Mouse (Mus musculus) liver, embryonic 11.5 days (tissue): ENCODE data around the gene Slc22a7. TPM values are rescaled to one million over a fixed set of nuclear protein-coding genes. Genes with fewer than 3 reads are reported as not detected.

ENCODE experiments used
- ATAC-seq: fragments of 200-750 bp; cut with Nextera tagmentation; replicated peaks from 2 replicates; pipeline ENCODE4 v1.8.0; 2017; ENCODE audit warnings: moderate number of reproducible peaks, mild to moderate bottlenecking, moderate TSS enrichment, moderate library complexity; ENCODE audit not compliant: low FRiP score
- DNase-seq: peaks from one replicate; pipeline ENCODE4 v3.0.0-alpha.2; 2017; ENCODE audit warnings: low spot score
- H3K27ac ChIP-seq: fragments of 300-500 bp; sonication (generic); 2 replicates; pipeline ENCODE4 v1.5.1; 2014; ENCODE audit warnings: mild to moderate bottlenecking, low read depth, low read length, control low read depth
- H3K27me3 ChIP-seq: fragments of 300-500 bp; sonication (generic); replicated peaks from 2 replicates; pipeline ENCODE4 v1.6.1; 2014; ENCODE audit warnings: low read length, mixed read lengths; ENCODE audit not compliant: control insufficient read depth, insufficient read depth
- H3K36me3 ChIP-seq: fragments of 300-500 bp; sonication (generic); 2 replicates; pipeline ENCODE4 v1.6.1; 2014; ENCODE audit warnings: mild to moderate bottlenecking, low read length, moderate library complexity, mixed read lengths; ENCODE audit not compliant: control insufficient read depth, insufficient read depth
- H3K4me1 ChIP-seq: fragments of 300-500 bp; sonication (generic); replicated peaks from 2 replicates; pipeline ENCODE4 v1.6.1; 2014; ENCODE audit warnings: low read length, mixed read lengths; ENCODE audit not compliant: control insufficient read depth, insufficient read depth
- H3K4me2 ChIP-seq: fragments of 300-500 bp; sonication (generic); 2 replicates; pipeline ENCODE4 v1.6.1; 2014; ENCODE audit warnings: mild to moderate bottlenecking, control low read depth, moderate library complexity
- H3K4me3 ChIP-seq: fragments of 300-500 bp; sonication (generic); 2 replicates; pipeline ENCODE4 v1.5.1; 2014; ENCODE audit warnings: low read depth, low read length, control low read depth
- H3K9ac ChIP-seq: fragments of 300-500 bp; sonication (generic); 2 replicates; pipeline ENCODE4 v1.6.1; 2014; ENCODE audit warnings: low read depth, low read length, control low read depth
- H3K9me3 ChIP-seq: fragments of 300-500 bp; sonication (generic); 2 replicates; pipeline ENCODE4 v1.6.1; 2016; ENCODE audit warnings: low read length, inconsistent platforms, mixed read lengths; ENCODE audit not compliant: control insufficient read depth
- WGBS: fragments of 180-500 bp; shearing (Covaris S2); extraction: QIAGEN DNeasy Blood & Tissue Kit; methylation state at CpG from one replicate; pipeline ENCODE4 v1.1.7; 2014; 5-methylcytosine and 5-hydroxymethylcytosine counted together
- polyA plus RNA-seq: library from polyadenylated mRNA; unstranded; fragments of >200 nt; fragmentation: Nextera tagmentation; extraction: Ambion mirVana; gene quantifications from 2 replicates; pipeline ENCODE4 v1.2.1, GENCODE M21; 2014

Slc22a7 gene
- polyA plus RNA-seq, 1 experiment from 2014 or later: not detected

DNA sequence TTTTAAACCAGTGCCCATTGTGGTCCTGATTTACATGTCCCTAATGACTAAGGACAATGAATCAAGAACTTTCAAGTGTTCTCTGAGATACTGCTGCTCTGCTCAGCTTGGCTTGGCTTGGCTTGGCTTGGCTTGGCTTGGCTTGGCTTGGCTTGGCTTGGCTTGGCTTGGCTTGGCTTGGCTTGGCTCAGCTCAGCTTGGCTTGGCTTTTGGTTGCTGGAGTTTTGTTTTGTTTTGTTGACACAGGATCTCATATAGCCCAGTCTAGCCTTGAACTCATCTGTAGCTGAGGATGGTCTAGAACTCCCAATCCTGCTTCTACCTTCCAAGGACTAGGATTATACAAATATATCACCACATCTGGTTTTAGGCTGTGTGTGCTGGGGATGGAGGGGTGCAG, 11.8 kb downstream of the Slc22a7 start:
- Histone ChIP-seq H3K4me2 (no peak overlapping the region), H3K9ac (no peak overlapping the region), H3K27me3 (peaks cover 10% of the 10 kb centered on the region), H3K4me3 (no peak overlapping the region), H3K36me3 (no peaks in the 10 kb centered on the region), H3K9me3 (no peaks in the 10 kb centered on the region), H3K27ac (no peak overlapping the region), H3K4me1 (no peaks in the 10 kb centered on the region; the same call in 1 of the 2 replicates)
- DNase-seq (no peak), ATAC-seq (no peak)

GRCm38 (mm10) chr17:46419717-46420116, 18.5 kb downstream of the Slc22a7 start:
- no peak for ATAC-seq
- no peaks in the 10 kb centered on the region for H3K36me3 ChIP-seq
- no peak overlapping the region for H3K9ac ChIP-seq
- H3K4me2 ChIP-seq: no peak overlapping the region
- no peak for DNase-seq
- H3K9me3 ChIP-seq: no peaks in the 10 kb centered on the region
- H3K27me3 ChIP-seq: no peaks in the 10 kb centered on the region
- H3K4me3 ChIP-seq: no peak overlapping the region
- H3K27ac ChIP-seq: no peak overlapping the region
- H3K4me1 ChIP-seq: no peaks in the 10 kb centered on the region

DNA sequence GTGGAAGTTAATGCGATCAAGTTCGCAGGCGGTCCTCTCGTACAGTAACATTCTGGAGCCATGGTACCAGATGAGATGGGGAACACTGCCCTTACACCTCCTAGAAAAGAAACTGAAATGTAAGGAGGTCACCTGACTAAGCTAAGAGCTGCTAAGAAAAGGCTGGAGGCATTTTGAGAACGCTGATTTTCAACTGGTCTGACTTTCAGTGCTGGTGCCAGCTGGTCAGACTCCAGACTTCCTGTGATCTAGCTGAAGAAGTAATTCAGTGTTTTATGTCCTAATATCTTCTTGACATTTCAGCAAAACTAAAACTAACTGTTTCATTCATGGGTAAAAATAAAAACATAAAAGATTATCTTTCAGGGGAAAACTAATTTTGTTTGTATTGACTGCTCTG, 19.6 kb downstream of the Slc22a7 start:
- ATAC-seq: no peak
- H3K4me3 ChIP-seq: no peak overlapping the region
- no peak overlapping the region for H3K9ac ChIP-seq
- H3K9me3 ChIP-seq: no peaks in the 10 kb centered on the region
- no peaks in the 10 kb centered on the region for H3K27me3 ChIP-seq
- no peak for DNase-seq
- H3K27ac ChIP-seq: no peak overlapping the region
- WGBS: 86% methylated on average over 5 of the region's 5 CpGs
- no peak overlapping the region for H3K4me2 ChIP-seq
- no peaks in the 10 kb centered on the region for H3K4me1 ChIP-seq
- H3K36me3 ChIP-seq: no peaks in the 10 kb centered on the region

DNA sequence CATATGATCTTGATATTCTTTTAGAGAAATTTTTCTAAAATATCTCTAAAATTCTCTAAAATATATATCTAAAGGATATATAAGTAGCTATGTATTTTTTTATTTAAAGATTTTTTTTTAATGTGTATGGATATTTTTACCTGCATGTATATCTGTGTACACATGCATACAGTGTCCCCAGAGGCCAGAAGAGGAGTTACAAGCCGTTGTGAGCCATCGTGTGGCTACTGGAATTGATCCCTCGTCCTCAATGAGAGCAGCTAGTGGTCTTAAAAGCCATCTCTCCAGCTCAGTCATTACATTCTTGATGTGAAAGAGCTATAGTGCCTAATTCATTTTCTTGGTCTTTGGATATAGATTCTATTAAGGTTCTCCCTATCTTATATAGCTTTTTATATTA, 29.8 kb downstream of the Slc22a7 start:
- no peak overlapping the region for H3K4me2 ChIP-seq
- no peak overlapping the region for H3K4me3 ChIP-seq
- ATAC-seq (no peak), DNase-seq (no peak)
- 45% methylated on average over 3 of the region's 3 CpGs for WGBS
- H3K9me3 ChIP-seq: no peaks in the 10 kb centered on the region
- H3K36me3 ChIP-seq: peaks cover 23% of the 10 kb centered on the region; the same call in 1 of the 2 replicates
- H3K27ac ChIP-seq: no peak overlapping the region
- no peaks in the 10 kb centered on the region for H3K4me1 ChIP-seq
- no peak overlapping the region for H3K9ac ChIP-seq
- H3K27me3 ChIP-seq: no peaks in the 10 kb centered on the region

DNA sequence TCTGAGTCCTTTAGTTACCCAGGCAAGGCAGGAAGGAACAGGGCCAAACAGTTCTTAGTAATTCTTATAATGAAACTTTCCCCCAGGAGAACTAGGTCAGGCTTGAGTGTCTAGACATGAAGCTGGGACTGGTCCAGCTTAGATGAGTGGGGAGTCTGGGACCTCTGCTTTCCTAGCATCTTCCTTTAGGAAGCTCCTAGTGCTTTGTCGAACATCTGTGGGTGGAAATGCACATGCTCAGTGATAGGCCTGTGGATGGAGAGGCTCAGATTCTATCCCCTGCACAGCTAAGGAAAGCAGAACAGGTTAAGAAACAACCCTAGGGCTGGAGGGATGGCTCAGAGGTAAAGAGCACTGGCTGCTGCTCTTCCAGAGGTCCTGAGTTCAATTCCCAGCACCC, 43.6 kb downstream of the Slc22a7 start:
- H3K27me3 ChIP-seq: no peaks in the 10 kb centered on the region
- no peaks in the 10 kb centered on the region for H3K4me1 ChIP-seq
- H3K4me2 ChIP-seq: no peak overlapping the region
- H3K9ac ChIP-seq: no peak overlapping the region
- no peak overlapping the region for H3K27ac ChIP-seq
- ATAC-seq (no peak), DNase-seq (no peak)
- no peak overlapping the region for H3K4me3 ChIP-seq
- WGBS: 82% methylated on average over 1 of the region's 1 CpGs
- no peaks in the 10 kb centered on the region for H3K9me3 ChIP-seq
- peaks cover 8% of the 10 kb centered on the region for H3K36me3 ChIP-seq

DNA sequence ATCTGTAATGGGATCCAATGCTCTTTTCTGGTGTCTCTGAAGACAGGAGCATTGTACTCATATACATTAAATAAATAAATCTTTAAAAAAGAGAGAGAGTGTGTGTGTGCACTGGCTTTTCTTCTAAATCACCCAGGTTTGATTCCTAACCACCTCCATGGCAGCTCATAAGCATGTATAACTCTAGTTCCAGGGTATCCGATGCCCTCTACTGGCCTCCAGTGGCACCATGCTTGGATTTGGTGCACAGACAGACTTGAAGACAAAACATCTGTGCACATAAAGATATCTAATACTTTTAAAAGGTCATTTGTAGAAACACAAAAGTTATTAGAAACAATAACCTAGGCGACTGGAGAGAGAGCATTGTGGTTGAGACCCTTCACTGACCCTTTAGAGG, 45.2 kb downstream of the Slc22a7 start:
- no peaks in the 10 kb centered on the region for H3K27me3 ChIP-seq
- no peak for ATAC-seq

GRCm38 (mm10) chr17:46388200-46388599, 50.1 kb downstream of the Slc22a7 start:
- H3K4me3 ChIP-seq: no peak overlapping the region
- no peak overlapping the region for H3K4me2 ChIP-seq
- ATAC-seq: no peak
- no peak overlapping the region for H3K27ac ChIP-seq
- 61% methylated on average over 3 of the region's 3 CpGs for WGBS
- H3K9ac ChIP-seq: no peak overlapping the region
- no peaks in the 10 kb centered on the region for H3K9me3 ChIP-seq
- peaks cover 5% of the 10 kb centered on the region; the same call in 1 of the 2 replicates for H3K4me1 ChIP-seq
- H3K27me3 ChIP-seq: no peaks in the 10 kb centered on the region
- DNase-seq: no peak
- peaks cover 6% of the 10 kb centered on the region for H3K36me3 ChIP-seq

More for the DNA sequence above, 45.2 kb downstream of the Slc22a7 start:
- H3K4me1 ChIP-seq: no peaks in the 10 kb centered on the region
- no peak overlapping the region for H3K4me2 ChIP-seq
- no peak overlapping the region for H3K9ac ChIP-seq
- 46% methylated on average over 2 of the region's 2 CpGs for WGBS
- no peak overlapping the region for H3K27ac ChIP-seq
- peaks cover 5% of the 10 kb centered on the region for H3K36me3 ChIP-seq
- no peak overlapping the region for H3K4me3 ChIP-seq
- H3K9me3 ChIP-seq: no peaks in the 10 kb centered on the region
- DNase-seq: no peak

DNA sequence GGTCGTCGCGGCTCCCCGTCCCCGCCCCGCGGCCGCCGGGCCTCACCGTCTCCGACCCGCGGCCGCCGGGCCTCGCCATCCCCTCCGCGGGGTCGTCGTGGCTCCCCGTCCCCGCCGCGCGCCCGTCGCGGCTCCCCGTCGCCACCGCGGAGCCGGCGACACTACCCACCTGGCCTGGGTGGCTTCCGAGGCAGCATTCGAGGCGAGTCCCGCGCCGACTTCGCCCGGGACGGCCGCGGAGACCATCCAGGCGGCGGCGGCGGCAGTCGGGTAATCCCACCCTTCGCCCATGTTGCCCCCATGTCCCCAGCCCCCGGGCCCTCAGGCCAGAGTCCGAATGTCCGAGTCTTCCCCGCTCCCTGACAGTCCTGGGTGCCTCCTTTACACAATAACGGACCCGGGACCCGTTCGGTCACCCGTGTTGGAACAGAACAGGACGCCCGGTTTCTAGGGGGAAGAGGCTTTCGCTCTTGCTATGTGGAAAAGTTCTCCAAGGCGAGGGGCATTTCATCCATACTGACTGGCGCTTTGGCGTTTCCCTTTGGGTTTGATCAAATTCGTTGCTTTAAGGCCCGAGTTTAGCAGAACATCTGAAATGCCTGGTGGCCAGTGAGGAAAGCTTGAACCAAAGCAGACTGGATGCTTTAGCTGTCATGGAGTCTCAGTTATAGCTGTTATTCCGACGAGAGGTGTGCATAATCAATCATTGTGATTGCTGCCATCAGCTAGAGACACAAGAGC, 54.0 kb downstream of the Slc22a7 start:
- Histone ChIP-seq H3K9me3 (no peaks in the 10 kb centered on the region), H3K27me3 (no peaks in the 10 kb centered on the region), H3K4me3 (peak overlapping the region; percentile 88), H3K9ac (peak overlapping the region; percentile 94), H3K36me3 (peaks cover 2% of the 10 kb centered on the region), H3K4me1 (peaks cover 5% of the 10 kb centered on the region; the same call in 1 of the 2 replicates), H3K4me2 (peak overlapping the region; percentile 97), H3K27ac (peak overlapping the region; percentile 86)
- 2% methylated on average over 70 of the region's 70 CpGs for WGBS
- peak; percentile 62 for DNase-seq
- no peak for ATAC-seq
